Mouse (Mus musculus): ENCODE results near the gene Trem3. TPM values are rescaled to one million over a fixed set of nuclear protein-coding genes. Genes with fewer than 3 reads are reported as not detected.

Trem3 gene
- total RNA-seq (2015), result 77.8 and 87.0 TPM in 2 replicates
- total RNA-seq (2017), result 72.1 and 98.8 TPM in 2 replicates

DNA sequence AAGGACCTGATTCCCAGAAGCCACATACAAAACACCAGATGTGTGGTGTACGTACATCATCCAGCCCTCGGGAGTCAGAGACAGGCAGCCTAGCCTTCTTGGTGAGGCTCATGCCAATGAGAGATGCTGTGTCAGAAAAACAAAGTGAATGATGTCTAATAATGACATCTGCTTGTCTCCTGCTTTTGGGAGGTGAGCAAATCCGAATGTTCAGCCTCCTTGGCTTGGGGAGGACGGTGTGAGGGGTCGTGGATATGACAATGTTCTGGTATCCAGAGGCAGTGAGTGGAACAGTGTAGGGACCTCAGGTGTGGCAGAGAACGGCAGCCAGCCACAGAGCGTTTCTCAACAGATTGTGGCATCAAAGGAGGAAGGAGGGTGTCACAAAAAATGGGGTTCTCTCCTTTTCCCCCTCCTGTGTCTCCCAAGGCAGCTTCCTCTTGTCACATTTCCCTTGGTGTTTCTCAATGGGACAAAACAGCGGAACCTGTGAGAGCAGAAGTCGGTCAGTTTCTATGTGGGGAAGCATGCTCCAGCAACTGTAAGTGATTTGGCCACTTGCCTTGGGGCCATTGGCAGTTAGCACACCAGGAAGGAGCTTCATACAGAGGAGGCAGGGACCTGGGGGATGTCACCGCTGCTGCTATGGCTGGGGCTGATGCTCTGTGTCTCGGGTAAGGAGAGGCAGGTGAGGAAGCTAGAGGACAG, at the start of gene Trem3:
Gene Trem3 (plus strand): TSS at position 557 of the 708 bp plus-strand sequence.
- peak; percentile 92 for ATAC-seq (ENCODE audit: poor library complexity, severe bottlenecking)

GRCm38 (mm10) chr17:48203086-48203485, 44.5 kb upstream of the Trem3 start:
- no peak for ATAC-seq (ENCODE audit: poor library complexity, severe bottlenecking)

GRCm38 (mm10) chr17:48212596-48212995, 35.0 kb upstream of the Trem3 start:
- no peak for ATAC-seq (ENCODE audit: poor library complexity, severe bottlenecking)

DNA sequence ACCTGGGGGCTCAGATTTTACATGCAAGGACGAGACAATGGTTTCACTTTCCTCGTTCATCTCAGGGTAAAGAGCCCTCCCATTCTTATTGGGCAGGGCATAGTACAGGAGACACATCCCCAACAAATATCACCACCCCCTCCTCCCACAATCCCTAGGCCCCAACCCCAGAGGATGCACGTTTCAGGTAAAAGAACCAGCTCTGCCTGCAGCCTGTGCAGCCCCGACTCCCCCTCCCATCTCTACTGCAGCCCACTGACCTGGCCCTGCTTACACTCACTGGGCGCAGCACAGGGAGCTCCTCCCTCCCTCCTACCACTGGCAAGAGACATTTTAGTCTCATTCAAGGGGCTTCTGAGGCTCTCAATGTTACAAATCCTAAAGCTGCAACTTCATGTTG, 34.1 kb upstream of the Trem3 start:
- ATAC-seq (ENCODE audit: poor library complexity, severe bottlenecking), result no peak

DNA sequence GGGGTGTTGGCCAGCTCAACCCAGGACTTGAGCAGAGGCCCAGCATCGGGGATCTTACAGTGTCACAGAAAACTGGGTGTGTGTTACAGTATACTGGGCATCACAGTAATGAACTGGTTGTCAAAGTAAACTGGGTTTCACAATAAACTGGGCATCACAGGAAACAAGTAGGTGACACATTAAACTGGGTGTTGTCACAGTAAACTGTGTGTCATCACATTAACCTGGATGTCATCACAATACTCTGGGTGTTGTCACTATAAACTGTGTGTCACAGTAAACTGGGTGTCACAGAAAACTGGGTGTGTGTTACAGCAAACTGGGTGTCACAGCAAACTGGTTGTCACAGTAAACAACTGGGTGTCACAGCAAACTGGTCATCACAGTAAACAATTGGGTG, 32.1 kb upstream of the Trem3 start:
- peak; percentile 90 for ATAC-seq (ENCODE audit: poor library complexity, severe bottlenecking)

DNA sequence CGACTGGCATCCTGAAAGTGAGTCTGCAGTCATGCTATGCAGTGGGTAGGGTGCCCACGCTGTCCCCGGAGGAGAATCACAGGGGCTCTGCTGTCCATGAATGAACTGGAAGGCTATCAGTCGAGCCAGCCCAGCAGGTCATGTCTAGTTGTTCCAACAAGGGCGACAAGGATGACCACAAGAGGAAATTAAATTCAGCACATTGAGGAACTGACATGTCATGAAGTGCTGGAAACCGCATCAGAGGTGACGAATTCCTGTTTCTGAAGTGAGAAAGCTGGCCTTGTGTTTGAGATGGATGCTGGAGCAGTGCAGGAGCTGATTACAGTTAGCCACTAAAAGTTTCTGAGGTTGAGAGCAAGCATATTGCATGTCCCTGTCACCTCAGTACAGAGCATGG, 16.9 kb upstream of the Trem3 start:
- peak; percentile 56 for ATAC-seq (ENCODE audit: poor library complexity, severe bottlenecking)

DNA sequence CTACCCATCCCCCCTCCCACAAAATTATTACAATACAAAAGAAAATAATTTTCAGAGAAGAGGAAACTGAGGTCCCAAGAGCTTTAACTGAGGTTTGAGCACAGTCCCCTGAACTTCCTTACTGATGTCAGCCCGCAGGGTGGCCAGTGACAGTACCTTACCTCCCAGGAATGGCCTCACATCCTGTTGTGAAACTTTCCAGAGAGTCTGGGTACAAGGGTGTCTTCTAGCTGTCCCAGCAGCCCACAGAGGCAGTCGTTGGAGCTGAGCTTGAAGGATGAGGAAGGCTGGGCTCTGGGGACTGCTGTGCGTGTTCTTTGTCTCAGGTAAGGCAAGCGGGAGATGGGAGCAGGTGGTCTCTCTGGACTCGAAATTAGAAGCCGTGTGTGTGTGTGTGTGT, 15.1 kb upstream of the Trem3 start, which contains the start of gene Trem1:
Gene Trem1 (plus strand): TSS at position 251 of the 400 bp plus-strand sequence.
- peak; percentile 86 for ATAC-seq (ENCODE audit: poor library complexity, severe bottlenecking)

GRCm38 (mm10) chr17:48233789-48234188, 13.8 kb upstream of the Trem3 start:
- ATAC-seq (ENCODE audit: poor library complexity, severe bottlenecking), result no peak

- ATAC-seq (ENCODE audit: poor library complexity, severe bottlenecking), result peak; percentile 22
Observed at GRCm38 (mm10) chr17:48234550-48234949, 13.0 kb upstream of the Trem3 start.

DNA sequence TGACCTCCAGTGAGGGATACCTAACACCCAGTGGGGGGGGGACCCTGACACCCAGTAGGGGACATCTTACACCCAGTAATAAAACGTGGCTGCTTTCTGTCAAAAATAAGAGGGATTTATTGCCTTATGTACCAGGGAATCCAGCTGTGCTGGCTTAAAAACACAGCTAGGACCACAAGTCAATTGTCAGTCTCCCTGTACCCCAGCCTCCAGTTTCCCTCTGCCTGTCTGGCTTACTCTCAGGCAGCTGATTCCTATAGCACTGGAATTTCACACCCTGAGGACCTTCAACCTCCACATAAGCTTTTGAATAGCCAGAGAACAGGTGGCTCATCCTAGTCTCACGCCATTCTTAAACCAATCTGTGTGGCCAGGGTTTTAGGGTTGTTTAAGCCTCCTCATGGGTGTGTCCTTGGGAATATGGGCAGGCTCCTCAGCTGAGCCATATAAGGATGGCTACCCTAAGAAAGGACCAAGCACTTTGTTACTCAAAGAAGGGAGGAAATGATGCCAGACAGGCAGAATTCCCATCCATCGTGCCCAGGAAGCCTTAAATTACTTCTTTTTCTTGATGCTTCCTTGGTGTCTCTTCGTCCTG, 11.7 kb upstream of the Trem3 start:
- no peak for ATAC-seq (ENCODE audit: poor library complexity, severe bottlenecking)

DNA sequence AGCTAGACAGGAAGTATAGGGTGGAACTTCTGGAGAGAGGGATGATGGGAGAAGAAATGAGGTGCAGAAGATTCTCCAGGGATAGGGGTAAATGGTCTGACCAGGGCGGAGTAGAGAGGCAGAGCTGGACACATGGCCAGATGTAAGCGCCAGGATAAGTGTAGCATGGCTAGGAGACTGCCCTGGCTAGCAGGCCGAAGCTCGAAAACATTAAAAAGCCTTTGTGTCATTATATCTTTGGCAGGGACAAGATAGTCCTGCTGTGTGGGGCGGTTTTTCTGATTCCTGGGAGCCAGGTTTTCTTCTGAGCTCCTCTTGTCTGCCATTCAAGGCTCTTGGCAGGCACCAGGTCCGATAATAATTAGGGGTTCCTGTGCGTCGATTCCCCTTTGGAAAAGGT, 10.0 kb upstream of the Trem3 start:
- no peak for ATAC-seq (ENCODE audit: poor library complexity, severe bottlenecking)

DNA sequence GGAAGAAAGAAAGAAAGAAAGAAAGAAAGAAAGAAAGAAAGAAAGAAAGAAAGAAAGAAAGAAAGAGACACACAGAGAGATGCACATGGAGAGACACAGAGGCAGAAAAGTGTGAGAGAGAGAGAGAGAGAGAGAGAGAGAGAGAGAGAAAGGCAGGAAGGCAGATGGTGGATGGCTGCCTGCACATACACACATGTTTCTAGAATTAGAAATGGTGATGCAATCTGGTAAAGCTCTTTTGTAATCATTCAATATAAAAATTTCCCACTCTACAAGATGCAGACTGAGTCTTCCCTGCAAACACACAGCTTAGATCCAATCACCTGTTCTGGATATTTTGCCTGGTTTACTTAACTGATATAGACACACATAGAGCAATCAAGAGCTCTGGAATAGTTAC, 1.5 kb downstream of the Trem3 start:
- no peak for ATAC-seq (ENCODE audit: poor library complexity, severe bottlenecking)

DNA sequence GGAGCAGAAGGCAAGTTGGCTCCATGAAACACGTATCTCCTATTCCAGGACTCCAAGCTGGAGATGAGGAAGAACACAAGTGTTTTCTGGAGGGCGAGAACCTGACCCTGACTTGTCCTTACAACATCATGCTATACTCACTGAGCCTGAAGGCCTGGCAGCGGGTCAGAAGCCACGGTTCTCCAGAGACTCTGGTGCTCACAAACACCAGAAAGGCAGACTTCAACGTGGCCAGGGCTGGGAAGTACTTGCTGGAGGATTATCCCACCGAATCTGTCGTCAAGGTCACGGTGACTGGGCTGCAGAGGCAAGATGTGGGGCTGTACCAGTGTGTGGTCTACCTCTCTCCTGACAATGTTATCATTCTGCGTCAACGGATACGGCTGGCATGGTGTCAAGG, 1.9 kb downstream of the Trem3 start:
- ATAC-seq (ENCODE audit: poor library complexity, severe bottlenecking), result no peak

DNA sequence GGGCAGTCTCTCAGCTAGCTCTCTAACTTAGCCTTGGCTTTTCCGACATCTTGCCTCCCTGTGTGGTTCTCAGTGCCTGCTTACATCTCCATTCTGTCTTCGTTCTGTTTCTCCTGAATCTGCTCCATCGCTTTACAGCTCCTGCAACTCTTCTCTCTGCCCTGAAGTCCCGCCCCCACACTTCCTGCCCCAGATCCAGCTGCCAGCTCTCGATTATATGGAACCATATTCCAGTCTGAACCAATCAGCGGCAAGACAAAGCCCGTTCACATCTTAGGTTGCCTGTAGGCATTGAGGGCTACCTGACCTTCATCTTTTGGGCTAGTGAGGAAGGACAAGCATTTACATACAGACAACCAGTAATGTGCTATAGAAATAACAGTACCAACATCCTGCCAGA, 3.1 kb downstream of the Trem3 start:
- ATAC-seq (ENCODE audit: poor library complexity, severe bottlenecking), result no peak

DNA sequence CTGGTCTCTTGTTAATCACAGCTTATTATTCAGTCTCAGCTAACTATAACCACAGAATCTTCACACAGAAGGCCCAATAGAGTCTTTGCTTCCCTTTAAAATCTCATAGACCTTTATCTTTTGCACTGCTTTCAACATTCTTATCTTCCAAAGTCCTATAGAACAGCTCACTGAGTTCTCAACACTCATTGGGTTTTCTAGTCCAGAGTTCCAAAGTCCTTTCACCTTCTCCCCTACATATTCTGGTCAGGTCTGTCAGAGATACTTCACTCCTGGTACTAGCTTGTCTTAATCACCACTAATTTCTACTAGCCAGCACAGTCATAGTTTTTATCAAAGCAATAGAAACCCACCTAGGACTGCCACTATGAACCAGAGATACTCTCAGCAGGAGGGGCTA, 9.0 kb downstream of the Trem3 start:
- no peak for ATAC-seq (ENCODE audit: poor library complexity, severe bottlenecking)

DNA sequence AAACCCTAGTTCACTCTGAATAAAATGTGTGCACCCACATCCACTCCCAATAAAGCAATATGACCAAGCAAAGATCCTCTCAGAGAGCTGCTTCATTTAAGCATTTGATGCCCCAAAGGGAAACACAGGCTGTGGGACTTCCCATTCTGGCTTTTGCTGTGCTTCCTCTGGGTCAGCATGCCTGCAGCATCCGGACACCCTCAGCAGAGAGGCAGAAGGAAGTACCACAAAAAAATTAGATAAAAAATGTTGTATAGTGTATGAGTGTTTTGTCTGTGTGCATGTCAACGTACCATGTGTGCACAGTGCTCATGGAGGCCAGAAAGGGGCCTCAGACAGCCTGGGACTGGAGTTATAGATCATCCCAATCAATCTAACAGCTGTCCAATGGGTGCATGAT, 14.3 kb downstream of the Trem3 start:
- peak; percentile 53 for ATAC-seq (ENCODE audit: poor library complexity, severe bottlenecking)

- ATAC-seq (ENCODE audit: poor library complexity, severe bottlenecking), result peak; percentile 74
Observed at GRCm38 (mm10) chr17:48263741-48264362, 16.3 kb downstream of the Trem3 start, which contains the start of gene Treml4. TSS of gene Treml4 (plus strand) at chr17:48264295.

- ATAC-seq (ENCODE audit: poor library complexity, severe bottlenecking), result no peak
Observed at GRCm38 (mm10) chr17:48264662-48265061, 17.1 kb downstream of the Trem3 start.

DNA sequence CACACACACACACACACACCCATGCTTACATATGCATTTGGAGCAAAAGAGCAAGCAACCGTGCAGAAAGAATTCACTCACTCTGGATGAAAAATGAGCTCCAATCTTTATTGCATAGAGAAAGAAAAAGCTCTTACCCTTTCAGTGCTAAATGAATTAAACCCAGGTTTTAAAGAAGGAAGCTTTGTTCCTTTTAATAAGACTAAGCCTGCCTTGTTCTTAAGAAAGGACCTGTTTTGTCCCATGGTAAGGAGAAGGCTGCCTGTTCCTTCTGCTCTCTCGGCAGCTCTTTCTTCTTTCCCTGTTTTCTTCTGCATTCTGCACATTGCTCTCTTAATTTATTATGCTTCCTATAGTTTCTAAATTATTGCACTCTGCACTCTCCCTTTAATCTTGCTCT, 18.6 kb downstream of the Trem3 start:
- ATAC-seq (ENCODE audit: poor library complexity, severe bottlenecking), result no peak

DNA sequence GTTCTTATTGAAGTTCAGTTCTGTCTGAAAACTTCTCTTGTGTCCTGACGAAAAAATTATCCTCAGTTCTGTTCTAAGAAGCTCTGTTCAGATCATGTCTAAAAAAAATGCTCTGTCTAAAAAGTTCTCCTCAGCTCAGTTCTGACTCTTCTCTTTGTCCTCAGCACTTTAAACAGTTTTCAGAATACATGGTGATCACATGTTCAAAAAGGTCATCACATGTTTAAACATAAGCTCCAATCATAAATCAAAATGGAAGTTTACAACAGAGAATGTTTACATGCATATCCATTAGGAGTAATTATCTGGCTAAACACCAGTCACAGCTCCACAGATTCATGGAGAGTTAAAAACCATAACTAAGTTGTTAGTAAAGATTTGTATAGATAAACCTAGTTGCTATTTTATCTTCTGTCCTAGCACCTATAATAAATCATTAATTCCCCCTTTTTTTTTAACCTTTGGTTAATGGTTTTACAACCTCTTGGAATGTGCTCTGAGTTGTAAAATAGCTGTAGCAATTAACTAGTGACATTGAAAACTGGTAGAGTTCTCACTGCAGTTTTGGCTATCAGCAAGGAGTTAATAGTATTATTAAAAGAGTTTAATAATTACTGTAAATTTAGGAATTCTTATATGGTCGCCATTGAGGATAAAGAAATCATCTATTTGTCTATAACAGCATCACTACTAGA, 19.2 kb downstream of the Trem3 start:
- no peak for ATAC-seq (ENCODE audit: poor library complexity, severe bottlenecking)

GRCm38 (mm10) chr17:48267591-48267990, 20.0 kb downstream of the Trem3 start:
- ATAC-seq (ENCODE audit: poor library complexity, severe bottlenecking), result peak; percentile 41; the same call in 1 of the 2 replicates

Data from megakaryocyte, adult 5-6 weeks (primary cell).